14 mouse cellular contexts compared by ENCODE assay signal in genomic region chr7:30520856-30521255, GRCm38 (mm10). TPM values are rescaled to one million over a fixed set of nuclear protein-coding genes. Genes with fewer than 3 reads are reported as not detected.
A peak's percentile ranks its signal among the peaks of the same experiment; 100 is the strongest.
DNase-seq lines count a peak whose midpoint lies in the region; ATAC-seq and TF ChIP-seq lines count a peak whose summit lies in the region.
"Had no signal": no experiment of that assay in that cellular context is flagged by ENCODE, and none has a peak within 500 bp of the region (broad histone marks: within the 10 kb centered on the region; RNA-seq: fewer than 3 reads in every experiment).

No protein-coding gene starts in this region.

- H3K27me3 ChIP-seq in forebrain, embryonic 12.5 days: no peaks in the 10 kb centered on the region
- no peaks in the 10 kb centered on the region for H3K27me3 ChIP-seq in forebrain, embryonic 15.5 days
- no peaks in the 10 kb centered on the region for H3K27me3 ChIP-seq in cerebellum, adult 2 months (ENCODE audit: control insufficient read depth, insufficient read depth, low read length)
- H3K27me3 ChIP-seq in forebrain, embryonic 13.5 days: no peaks in the 10 kb centered on the region
- no peaks in the 10 kb centered on the region for H3K27me3 ChIP-seq in midbrain, embryonic 15.5 days (replicated peaks)
- H3K27me3 ChIP-seq: embryonic facial prominence, embryonic 12.5 days; intestine, embryonic 15.5 days; liver, embryonic 13.5 days had no signal

- H3K4me2 ChIP-seq in forebrain, embryonic 12.5 days: no peak overlapping the region
- H3K4me2 ChIP-seq in forebrain, embryonic 15.5 days (replicated peaks): no peak overlapping the region
- H3K4me2 ChIP-seq in forebrain, embryonic 13.5 days: no peak overlapping the region
- no peak overlapping the region for H3K4me2 ChIP-seq in midbrain, embryonic 15.5 days
- H3K4me2 ChIP-seq: embryonic facial prominence, embryonic 12.5 days; intestine, embryonic 15.5 days; liver, embryonic 13.5 days had no signal

- peak; percentile 61 to 69 for DNase-seq in cerebellum, adult 2 months
- no peak for DNase-seq in adrenal gland, adult (ENCODE audit: inconsistent age in 2 of 2, low spot score in 1 of 2)
- no peak for DNase-seq in layer of hippocampus, postnatal 25 days (ENCODE audit: extremely low spot score in 1 of 2, low spot score in 1 of 2)
- no peak for DNase-seq in urinary bladder, postnatal 10 days (ENCODE audit: low spot score)
- DNase-seq: adrenal gland, adult 8-10 months; liver, embryonic 13.5 days; lung, postnatal 36 days; thymus, postnatal 14 days had no signal

- peaks cover 9% of the 10 kb centered on the region; the same call in 1 of the 2 replicates for H3K4me1 ChIP-seq in forebrain, embryonic 12.5 days
- peaks cover 10% of the 10 kb centered on the region; the same call in 1 of the 2 replicates for H3K4me1 ChIP-seq in forebrain, embryonic 15.5 days
- peaks cover 25% of the 10 kb centered on the region for H3K4me1 ChIP-seq in cerebellum, adult 2 months (ENCODE audit: control insufficient read depth, insufficient read depth, low read length)
- peaks cover 13% of the 10 kb centered on the region; the same call in 1 of the 2 replicates for H3K4me1 ChIP-seq in forebrain, embryonic 13.5 days
- H3K4me1 ChIP-seq in midbrain, embryonic 15.5 days: peaks cover 9% of the 10 kb centered on the region; the same call in 1 of the 2 replicates
- H3K4me1 ChIP-seq: liver, embryonic 13.5 days had no signal

- H3K9ac ChIP-seq in forebrain, embryonic 12.5 days: no peak overlapping the region
- H3K9ac ChIP-seq in forebrain, embryonic 15.5 days (replicated peaks): no peak overlapping the region
- no peak overlapping the region for H3K9ac ChIP-seq in forebrain, embryonic 13.5 days
- H3K9ac ChIP-seq in midbrain, embryonic 15.5 days: no peak overlapping the region
- H3K9ac ChIP-seq: intestine, embryonic 15.5 days; liver, embryonic 13.5 days had no signal

- H3K36me3 ChIP-seq in forebrain, embryonic 12.5 days (replicated peaks): peaks cover 39% of the 10 kb centered on the region
- peaks cover 29% of the 10 kb centered on the region for H3K36me3 ChIP-seq in forebrain, embryonic 15.5 days
- peaks cover 41% of the 10 kb centered on the region for H3K36me3 ChIP-seq in forebrain, embryonic 13.5 days (ENCODE audit: poor library complexity, severe bottlenecking)
- H3K36me3 ChIP-seq in midbrain, embryonic 15.5 days (replicated peaks): peaks cover 28% of the 10 kb centered on the region; the same call in 1 of the 2 replicates

- ATAC-seq in forebrain, embryonic 12.5 days (ENCODE audit: low FRiP score): no peak
- no peak for ATAC-seq in forebrain, embryonic 15.5 days (replicated peaks)
- ATAC-seq in forebrain, embryonic 13.5 days: peak; percentile 7; the same call in 1 of the 2 replicates
- ATAC-seq in midbrain, embryonic 15.5 days (replicated peaks): peak; percentile 24; the same call in 1 of the 2 replicates
- ATAC-seq: intestine, embryonic 15.5 days had no signal

- no peak for TF ChIP-seq CTCF in cerebellum, adult 2 months (IDR thresholded peaks at IDR 0.05; ENCODE audit: borderline replicate concordance, insufficient read depth, low read depth, low read length)

- no peaks in the 10 kb centered on the region for H3K9me3 ChIP-seq in forebrain, embryonic 12.5 days
- no peaks in the 10 kb centered on the region for H3K9me3 ChIP-seq in forebrain, embryonic 15.5 days
- H3K9me3 ChIP-seq in forebrain, embryonic 13.5 days (replicated peaks): no peaks in the 10 kb centered on the region
- H3K9me3 ChIP-seq in midbrain, embryonic 15.5 days: no peaks in the 10 kb centered on the region
- H3K9me3 ChIP-seq: embryonic facial prominence, embryonic 12.5 days; intestine, embryonic 15.5 days; liver, embryonic 13.5 days had no signal

- H3K27ac ChIP-seq in forebrain, embryonic 12.5 days: peak overlapping the region; percentile 42; the same call in 1 of the 2 replicates
- H3K27ac ChIP-seq in forebrain, embryonic 15.5 days (replicated peaks): no peak overlapping the region
- H3K27ac ChIP-seq in cerebellum, adult 2 months (ENCODE audit: insufficient read depth, low read length): no peak overlapping the region
- peak overlapping the region; percentile 44; the same call in 1 of the 2 replicates for H3K27ac ChIP-seq in forebrain, embryonic 13.5 days
- H3K27ac ChIP-seq in midbrain, embryonic 15.5 days: peak overlapping the region; percentile 29; the same call in 1 of the 2 replicates
- H3K27ac ChIP-seq: embryonic facial prominence, embryonic 12.5 days; intestine, embryonic 15.5 days; liver, embryonic 13.5 days had no signal

- WGBS in forebrain, embryonic 12.5 days: 78% methylated on average over 5 of the region's 5 CpGs
- WGBS in forebrain, embryonic 15.5 days: 64% methylated on average over 5 of the region's 5 CpGs
- WGBS in cerebellum, adult 2 months: 44% methylated on average over 5 of the region's 5 CpGs
- 76% methylated on average over 5 of the region's 5 CpGs for WGBS in forebrain, embryonic 13.5 days
- WGBS in midbrain, embryonic 15.5 days: 72% methylated on average over 5 of the region's 5 CpGs

- no peak for TF ChIP-seq POLR2A in cerebellum, adult 2 months (IDR thresholded peaks at IDR 0.05; ENCODE audit: borderline replicate concordance, insufficient read depth, low read length)

- H3K4me3 ChIP-seq in forebrain, embryonic 12.5 days (replicated peaks): no peak overlapping the region
- H3K4me3 ChIP-seq in forebrain, embryonic 15.5 days: no peak overlapping the region
- H3K4me3 ChIP-seq in cerebellum, adult 2 months (replicated peaks; ENCODE audit: insufficient read depth, low read depth, low read length): no peak overlapping the region
- no peak overlapping the region for H3K4me3 ChIP-seq in forebrain, embryonic 13.5 days
- no peak overlapping the region for H3K4me3 ChIP-seq in midbrain, embryonic 15.5 days
- H3K4me3 ChIP-seq: embryonic facial prominence, embryonic 12.5 days; intestine, embryonic 15.5 days; liver, embryonic 13.5 days had no signal

RNA-seq across cellular contexts. Expression of gene Arhgap33, which starts 14.0 kb away (rescaled TPM):
- 89.4 and 98.9 TPM in 2 replicates for polyA plus RNA-seq in forebrain, embryonic 12.5 days (2016; fragmentation: Nextera tagmentation; extraction: Ambion mirVana)
- 115 and 121 TPM in 2 replicates for polyA plus RNA-seq in forebrain, embryonic 15.5 days (2015; fragmentation: Nextera tagmentation; extraction: Ambion mirVana)
- 38.5 and 39.8 TPM in 2 replicates for polyA plus RNA-seq in cerebellum, adult 2 months (2012; rRNA removed)
- polyA plus RNA-seq in forebrain, embryonic 13.5 days (2015; fragmentation: Nextera tagmentation; extraction: Ambion mirVana): 80.6 and 88.7 TPM in 2 replicates
- 144 and 158 TPM in 2 replicates for polyA plus RNA-seq in midbrain, embryonic 15.5 days (2015; fragmentation: Nextera tagmentation; extraction: Ambion mirVana)
- total RNA-seq in layer of hippocampus, postnatal 25 days (2021): 100 to 1,000 TPM; 103 to 132 TPM

RNA-seq across cellular contexts. Expression of gene Prodh2, which starts 27.4 kb away (rescaled TPM):
- polyA plus RNA-seq in forebrain, embryonic 12.5 days (2016; fragmentation: Nextera tagmentation; extraction: Ambion mirVana): not detected in 2 replicates
- polyA plus RNA-seq in forebrain, embryonic 15.5 days (2015; fragmentation: Nextera tagmentation; extraction: Ambion mirVana): not detected in 2 replicates
- polyA plus RNA-seq in cerebellum, adult 2 months (2012; rRNA removed): not detected in 2 replicates
- polyA plus RNA-seq in forebrain, embryonic 13.5 days (2015; fragmentation: Nextera tagmentation; extraction: Ambion mirVana): 0.31 TPM in 1 of 2 replicates, not detected in the other
- polyA plus RNA-seq in midbrain, embryonic 15.5 days (2015; fragmentation: Nextera tagmentation; extraction: Ambion mirVana): not detected in 2 replicates
- not detected for total RNA-seq in layer of hippocampus, postnatal 25 days (2021)
- polyA plus RNA-seq: embryonic facial prominence, embryonic 12.5 days had no signal

RNA-seq across cellular contexts. Expression of gene Hspb6, which starts 31.1 kb away (rescaled TPM):
- 7.9 and 8.4 TPM in 2 replicates for polyA plus RNA-seq in forebrain, embryonic 12.5 days (2016; fragmentation: Nextera tagmentation; extraction: Ambion mirVana)
- polyA plus RNA-seq in forebrain, embryonic 15.5 days (2015; fragmentation: Nextera tagmentation; extraction: Ambion mirVana): 9.3 and 10.4 TPM in 2 replicates
- 23.8 and 24.3 TPM in 2 replicates for polyA plus RNA-seq in cerebellum, adult 2 months (2012; rRNA removed)
- 11.0 and 12.1 TPM in 2 replicates for polyA plus RNA-seq in forebrain, embryonic 13.5 days (2015; fragmentation: Nextera tagmentation; extraction: Ambion mirVana)
- 7.8 and 9.9 TPM in 2 replicates for polyA plus RNA-seq in midbrain, embryonic 15.5 days (2015; fragmentation: Nextera tagmentation; extraction: Ambion mirVana)
- 1 to 10 TPM; 3.4 to 4.3 TPM for total RNA-seq in layer of hippocampus, postnatal 25 days (2021)

RNA-seq across cellular contexts. Expression of gene Proser3, which starts 31.2 kb away (rescaled TPM):
- 16.1 and 18.6 TPM in 2 replicates for polyA plus RNA-seq in forebrain, embryonic 12.5 days (2016; fragmentation: Nextera tagmentation; extraction: Ambion mirVana)
- 12.3 and 13.9 TPM in 2 replicates for polyA plus RNA-seq in forebrain, embryonic 15.5 days (2015; fragmentation: Nextera tagmentation; extraction: Ambion mirVana)
- polyA plus RNA-seq in cerebellum, adult 2 months (2012; rRNA removed): 5.6 and 7.4 TPM in 2 replicates
- 14.8 and 17.5 TPM in 2 replicates for polyA plus RNA-seq in forebrain, embryonic 13.5 days (2015; fragmentation: Nextera tagmentation; extraction: Ambion mirVana)
- 7.7 and 9.4 TPM in 2 replicates for polyA plus RNA-seq in midbrain, embryonic 15.5 days (2015; fragmentation: Nextera tagmentation; extraction: Ambion mirVana)
- 1 to 10 TPM; 3.5 to 3.6 TPM for total RNA-seq in layer of hippocampus, postnatal 25 days (2021)

RNA-seq across cellular contexts. Expression of gene Lin37, which starts 38.8 kb away (rescaled TPM):
- 51.7 and 63.1 TPM in 2 replicates for polyA plus RNA-seq in forebrain, embryonic 12.5 days (2016; fragmentation: Nextera tagmentation; extraction: Ambion mirVana)
- polyA plus RNA-seq in forebrain, embryonic 15.5 days (2015; fragmentation: Nextera tagmentation; extraction: Ambion mirVana): 58.9 and 63.3 TPM in 2 replicates
- 60.2 and 62.5 TPM in 2 replicates for polyA plus RNA-seq in cerebellum, adult 2 months (2012; rRNA removed)
- polyA plus RNA-seq in forebrain, embryonic 13.5 days (2015; fragmentation: Nextera tagmentation; extraction: Ambion mirVana): 53.0 and 65.1 TPM in 2 replicates
- 53.6 and 63.8 TPM in 2 replicates for polyA plus RNA-seq in midbrain, embryonic 15.5 days (2015; fragmentation: Nextera tagmentation; extraction: Ambion mirVana)
- 10 to 100 TPM; 36.8 to 44.9 TPM for total RNA-seq in layer of hippocampus, postnatal 25 days (2021)

Comparison
In these comparisons a context has a peak if more than half of its experiments do, and no peak if none do; other contexts are left out.
1. ATAC-seq: peak in forebrain, embryonic 13.5 days (single experiment) and midbrain, embryonic 15.5 days (single experiment); none in forebrain, embryonic 12.5 days (single experiment) and forebrain, embryonic 15.5 days (single experiment).
2. H3K27ac ChIP-seq: peak in forebrain, embryonic 12.5 days (single experiment), forebrain, embryonic 13.5 days (single experiment) and midbrain, embryonic 15.5 days (single experiment); none in forebrain, embryonic 15.5 days (single experiment) and cerebellum, adult 2 months (single experiment).
3. DNase-seq: peak in cerebellum, adult 2 months (2 of 2); none in adrenal gland, adult (0 of 2), layer of hippocampus, postnatal 25 days (0 of 2) and urinary bladder, postnatal 10 days (single experiment).